Mouse (Mus musculus) limb, embryonic 11.5 days (tissue): ENCODE data around the gene Atp8a2. TPM values are rescaled to one million over a fixed set of nuclear protein-coding genes. Genes with fewer than 3 reads are reported as not detected.

Experiments
- ATAC-seq: fragments of 200-750 bp; cut with Nextera tagmentation; 2 replicates; pipeline ENCODE4 v1.8.0; 2017; ENCODE audit warnings: low read depth; ENCODE audit not compliant: insufficient number of reproducible peaks, low FRiP score, low TSS enrichment
- DNase-seq: peaks from one replicate; pipeline ENCODE4 v3.0.0-alpha.2; 2015; ENCODE audit warnings: low spot score
- H3K27ac ChIP-seq: fragments of 300-500 bp; sonication (generic); replicated peaks from 2 replicates; pipeline ENCODE4 v1.5.1; 2014; ENCODE audit warnings: low read depth, mild to moderate bottlenecking, low read length
- H3K27me3 ChIP-seq: fragments of 300-500 bp; sonication (generic); 2 replicates; pipeline ENCODE4 v1.6.1; 2014; ENCODE audit warnings: mild to moderate bottlenecking, low read length, mixed read lengths; ENCODE audit not compliant: control insufficient read depth, insufficient read depth
- H3K36me3 ChIP-seq: fragments of 300-500 bp; sonication (generic); 2 replicates; pipeline ENCODE4 v1.6.1; 2014; ENCODE audit warnings: mild to moderate bottlenecking, low read length, moderate library complexity, mixed read lengths; ENCODE audit not compliant: control insufficient read depth, insufficient read depth
- H3K4me1 ChIP-seq: fragments of 300-500 bp; sonication (generic); 2 replicates; pipeline ENCODE4 v1.6.1; 2014; ENCODE audit warnings: low read length, mixed read lengths; ENCODE audit not compliant: control insufficient read depth, insufficient read depth
- H3K4me2 ChIP-seq: fragments of 300-500 bp; sonication (generic); 2 replicates; pipeline ENCODE4 v1.6.1; 2014; ENCODE audit warnings: low read depth, mild to moderate bottlenecking, moderate library complexity; ENCODE audit not compliant: severe bottlenecking
- H3K4me3 ChIP-seq: fragments of 300-500 bp; sonication (generic); 2 replicates; pipeline ENCODE4 v1.5.1; 2014; ENCODE audit warnings: low read depth, low read length
- H3K9ac ChIP-seq: fragments of 300-500 bp; sonication (generic); 2 replicates; pipeline ENCODE4 v1.6.1; 2014; ENCODE audit warnings: mild to moderate bottlenecking, low read length
- H3K9me3 ChIP-seq: fragments of 300-500 bp; sonication (generic); 2 replicates; pipeline ENCODE4 v1.6.1; 2016; ENCODE audit warnings: low read length; ENCODE audit not compliant: control insufficient read depth
- WGBS: fragments of 180-500 bp; shearing (Covaris S2); extraction: QIAGEN DNeasy Blood & Tissue Kit; methylation state at CpG from one replicate; pipeline ENCODE4 v1.1.7; 2014; 5-methylcytosine and 5-hydroxymethylcytosine counted together
- microRNA counts: library from miRNA; unstranded; fragments of <30 nt; microRNA quantifications from one replicate; lab custom pipeline; 2016
- microRNA-seq: library from miRNA; unstranded; fragments of <30 nt; microRNA quantifications from one replicate; pipeline ENCODE4, GENCODE M21; 2016
- polyA plus RNA-seq: library from polyadenylated mRNA; unstranded; fragments of >200 nt; fragmentation: Nextera tagmentation; extraction: Ambion mirVana; gene quantifications from 2 replicates; pipeline ENCODE4 v1.2.1, GENCODE M21; 2014

Atp8a2 gene
- polyA plus RNA-seq, 1 experiment from 2014 or later = 2.7 TPM

DNA sequence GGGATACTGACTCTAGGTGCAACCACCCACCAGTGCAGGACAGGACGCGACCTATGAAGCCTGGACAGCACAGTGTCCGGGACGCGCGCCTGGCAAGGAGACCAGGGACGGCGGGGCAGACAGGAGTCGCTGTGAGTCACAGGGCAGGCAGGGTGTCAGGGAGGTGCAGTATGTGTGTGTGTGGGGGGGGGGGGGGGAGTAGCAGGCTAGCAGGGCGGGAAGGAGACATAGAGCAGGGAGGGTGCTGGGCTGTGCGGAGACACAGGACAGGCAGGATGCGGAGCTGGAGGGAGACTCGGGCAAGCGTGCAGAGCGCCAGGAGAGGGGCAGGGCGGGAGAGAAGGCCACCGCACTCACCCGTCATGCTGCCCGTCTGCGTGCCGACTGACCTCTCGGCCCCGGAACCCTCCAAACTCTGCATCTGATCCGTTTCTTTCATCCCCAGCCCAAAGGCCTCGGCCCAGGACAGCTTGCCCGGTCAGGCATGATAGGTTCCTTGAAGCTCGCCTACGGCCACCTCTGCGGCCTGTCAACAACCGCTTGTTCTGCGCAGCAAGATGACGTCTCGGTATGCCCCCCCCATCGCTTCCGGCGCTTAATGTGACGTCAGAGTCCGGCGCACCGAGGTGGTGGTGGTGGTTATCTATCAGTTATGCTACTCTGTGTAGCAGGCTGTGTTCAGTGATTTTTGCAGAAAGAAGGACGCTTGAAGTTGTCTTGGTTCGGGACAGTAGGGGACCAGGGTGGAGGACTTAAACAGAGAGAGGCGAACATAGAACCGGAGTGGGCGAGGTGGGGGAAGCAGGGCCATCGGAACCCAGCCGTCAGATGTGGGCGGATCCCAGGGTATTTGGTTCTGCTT lies 599.4 kb downstream of the Atp8a2 start, which contains the start of gene Cdadc1:
TSS of gene Cdadc1 (minus strand) at position 562 of the 862 bp plus-strand sequence.
- H3K4me2 ChIP-seq = peak within 1 kb of the TSS; percentile 90
- H3K9me3 ChIP-seq = no peaks in the 10 kb centered on the region
- peak within 1 kb of the TSS; percentile 73 for H3K9ac ChIP-seq
- peak; percentile 99 for DNase-seq
- no peaks in the 10 kb centered on the region for H3K36me3 ChIP-seq
- WGBS = under 1% methylated on average over 46 of the region's 48 CpGs
- ATAC-seq = peak; percentile 84
- H3K4me1 ChIP-seq = peaks cover 4% of the 10 kb centered on the region; the same call in 1 of the 2 replicates
- peak within 1 kb of the TSS; percentile 91 for H3K4me3 ChIP-seq
- no peaks in the 10 kb centered on the region for H3K27me3 ChIP-seq
- no peak within 1 kb of the TSS; the same call in 1 of the 2 replicates for H3K27ac ChIP-seq

DNA sequence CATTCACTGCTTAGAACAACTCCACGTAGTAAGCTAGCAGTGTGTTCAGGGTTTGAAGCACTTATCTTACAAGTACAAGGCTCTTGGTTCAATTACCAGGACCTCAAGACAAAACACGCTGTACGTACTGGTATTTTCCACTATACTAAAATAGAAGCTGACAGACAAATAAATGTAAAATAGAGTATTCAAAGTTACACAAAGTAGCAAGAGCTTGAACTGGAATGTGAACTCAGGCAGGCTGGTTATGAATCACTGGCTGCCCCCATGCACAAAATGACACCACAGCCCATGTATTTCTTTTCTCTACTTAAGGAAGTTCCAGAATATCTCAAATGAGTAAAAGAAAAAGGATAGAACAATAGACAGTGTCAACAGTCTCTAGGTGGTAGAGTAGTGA lies 602.0 kb downstream of the Atp8a2 start:
- 97% methylated on average over 3 of the region's 3 CpGs for WGBS

DNA sequence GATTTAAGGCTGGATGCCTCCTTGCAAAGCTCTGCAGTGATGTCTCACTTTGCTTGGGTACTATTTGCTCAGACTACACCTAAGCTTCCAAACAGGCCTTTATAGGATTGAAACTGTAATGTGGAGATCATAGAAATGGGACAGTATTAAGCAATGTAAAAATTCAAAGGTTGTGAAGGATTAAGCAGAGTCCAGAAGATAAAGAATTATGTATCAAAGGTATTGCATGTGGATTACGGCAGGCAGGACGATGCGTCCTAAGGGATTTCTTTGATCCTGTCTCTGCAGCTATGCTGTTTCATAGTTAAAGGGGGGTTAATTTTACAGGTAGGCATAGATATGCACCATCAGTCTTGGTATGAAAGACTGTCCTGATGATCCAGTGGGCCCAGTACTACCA lies 604.4 kb downstream of the Atp8a2 start:
- Histone ChIP-seq H3K27me3 (no peaks in the 10 kb centered on the region), H3K9ac (no peak overlapping the region), H3K4me2 (no peak overlapping the region), H3K4me3 (no peak overlapping the region), H3K27ac (no peak overlapping the region), H3K4me1 (peaks cover 4% of the 10 kb centered on the region; the same call in 1 of the 2 replicates), H3K9me3 (no peaks in the 10 kb centered on the region), H3K36me3 (peaks cover 4% of the 10 kb centered on the region; the same call in 1 of the 2 replicates)
- DNase-seq (no peak), ATAC-seq (no peak)
- WGBS = 91% methylated on average over 3 of the region's 3 CpGs

More for the DNA sequence above, 602.0 kb downstream of the Atp8a2 start:
- Histone ChIP-seq H3K4me2 (no peak overlapping the region), H3K4me1 (peaks cover 4% of the 10 kb centered on the region; the same call in 1 of the 2 replicates), H3K9me3 (no peaks in the 10 kb centered on the region), H3K36me3 (no peaks in the 10 kb centered on the region), H3K9ac (no peak overlapping the region), H3K27me3 (no peaks in the 10 kb centered on the region), H3K27ac (no peak overlapping the region), H3K4me3 (no peak overlapping the region)
- DNase-seq (no peak), ATAC-seq (no peak)

DNA sequence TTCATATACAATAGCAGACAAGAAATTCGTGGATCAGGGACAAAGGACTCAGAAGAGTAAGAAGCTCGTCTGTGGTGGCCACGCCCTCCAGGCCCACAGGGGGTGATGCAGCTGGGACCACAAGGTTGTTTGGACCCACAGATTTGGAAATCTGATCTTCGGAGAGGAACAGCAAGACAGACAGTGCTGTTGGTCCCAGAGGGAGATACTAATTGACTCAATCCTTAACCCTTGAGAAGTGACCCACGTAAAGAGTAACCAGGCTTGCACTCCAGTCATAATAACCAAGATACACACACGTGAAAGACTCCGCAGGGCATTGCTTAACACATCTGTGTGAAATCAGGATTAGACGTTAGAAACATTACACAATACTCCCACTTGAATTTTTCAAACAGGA lies 605.1 kb downstream of the Atp8a2 start:
- Histone ChIP-seq H3K9me3 (no peaks in the 10 kb centered on the region), H3K4me1 (peaks cover under 1% of the 10 kb centered on the region; the same call in 1 of the 2 replicates), H3K36me3 (peaks cover 4% of the 10 kb centered on the region; the same call in 1 of the 2 replicates), H3K27ac (no peak overlapping the region), H3K9ac (no peak overlapping the region), H3K27me3 (no peaks in the 10 kb centered on the region), H3K4me2 (no peak overlapping the region), H3K4me3 (no peak overlapping the region)
- ATAC-seq = no peak
- no peak for DNase-seq
- 84% methylated on average over 8 of the region's 8 CpGs for WGBS

DNA sequence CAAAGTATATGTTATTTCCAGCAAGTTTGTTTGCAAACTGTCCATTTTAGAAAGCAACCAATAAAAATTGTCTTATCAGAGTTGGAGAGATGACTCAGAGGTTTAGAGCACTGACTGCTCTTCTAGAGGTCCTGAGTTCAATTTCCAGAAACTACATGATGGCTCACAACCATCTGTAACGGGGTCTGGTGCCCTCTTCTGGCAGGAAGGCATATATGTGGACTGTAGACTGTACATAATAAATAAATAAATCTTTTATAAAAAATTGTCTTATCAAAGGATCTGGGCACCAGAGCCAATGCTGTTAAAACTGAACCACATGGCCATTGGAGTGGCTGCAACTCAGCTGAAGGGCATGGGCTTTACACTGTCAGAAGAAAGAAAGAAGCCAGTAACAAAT lies 606.4 kb downstream of the Atp8a2 start:
- no peaks in the 10 kb centered on the region for H3K27me3 ChIP-seq
- no peak overlapping the region for H3K4me3 ChIP-seq
- H3K4me1 ChIP-seq = no peaks in the 10 kb centered on the region
- no peak overlapping the region for H3K4me2 ChIP-seq
- no peak for ATAC-seq
- no peak overlapping the region for H3K27ac ChIP-seq
- DNase-seq = peak; percentile 30
- H3K36me3 ChIP-seq = peaks cover 4% of the 10 kb centered on the region; the same call in 1 of the 2 replicates
- H3K9me3 ChIP-seq = no peaks in the 10 kb centered on the region
- H3K9ac ChIP-seq = no peak overlapping the region
- WGBS = 86% methylated on average over 1 of the region's 1 CpGs

MicroRNAs encoded within 50 kb of the gene (microRNA counts, 519-probe panel; counts per million panel counts)
- not detected for microRNA mmu-miR-719 (lab: Ali Mortazavi, UCI)

Small RNA genes lying within 50 kb of the gene (microRNA-seq; reads per million reads assigned to microRNA genes)
- gene Mir719 = not detected

Other genes with a start within 250 kb of the Atp8a2 start
- gene Nupl1, start 54.3 kb upstream of the Atp8a2 start, polyA plus RNA-seq = not detected in 2 replicates
- gene Gm49336, start 54.3 kb upstream of the Atp8a2 start, polyA plus RNA-seq = 67.0 and 69.9 TPM in 2 replicates
- gene Mtmr6, start 68.0 kb upstream of the Atp8a2 start, polyA plus RNA-seq = 24.7 and 25.9 TPM in 2 replicates
- 3.3 and 3.7 TPM in 2 replicates for gene Amer2, start 176.1 kb upstream of the Atp8a2 start, polyA plus RNA-seq